In the genomic region with DNA sequence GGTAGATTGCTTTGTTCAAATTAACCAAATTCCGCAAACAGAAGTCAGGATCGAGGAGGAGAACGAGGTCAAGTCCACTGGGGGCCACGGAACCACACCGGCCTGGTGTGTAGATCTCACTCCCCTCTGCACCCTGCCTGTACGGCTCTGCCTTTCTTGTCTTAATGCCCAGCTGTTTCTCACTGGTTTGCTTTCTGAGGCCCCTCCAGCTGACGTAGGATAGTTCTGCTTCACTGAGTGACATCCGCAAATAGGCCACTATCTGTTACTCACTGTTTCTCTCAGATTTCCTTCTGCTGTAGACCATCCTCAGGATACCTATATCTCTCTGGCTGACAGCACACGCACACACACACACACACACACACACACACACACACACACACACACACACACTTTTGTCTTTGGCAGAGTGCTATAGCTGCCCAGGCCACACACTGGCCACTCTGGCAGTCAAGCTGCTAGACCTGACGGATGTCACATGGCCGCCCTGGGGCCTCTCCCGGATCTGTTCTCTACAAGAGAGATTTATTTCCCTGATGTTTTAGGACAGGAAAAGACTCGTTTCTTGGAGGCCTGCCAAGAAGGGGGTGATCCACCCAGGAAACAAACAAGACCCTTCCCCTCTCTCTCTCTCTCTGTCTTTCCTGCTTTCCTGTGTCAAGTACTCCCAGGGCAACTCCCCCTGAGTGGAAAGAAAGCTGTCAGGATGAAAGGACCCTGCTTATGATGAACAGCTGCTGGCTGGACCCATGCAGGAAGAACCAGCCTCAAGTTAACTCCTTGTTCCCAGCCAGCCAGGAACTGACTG, we compare ENCODE assay signal across 8 mouse cellular contexts.
A peak's percentile ranks its signal among the peaks of the same experiment; 100 is the strongest.
DNase-seq lines count a peak whose midpoint lies in the region; ATAC-seq and TF ChIP-seq lines count a peak whose summit lies in the region.

No protein-coding gene starts in this region.

- no peak for ATAC-seq in forebrain, embryonic 16.5 days
- ATAC-seq in heart, embryonic 12.5 days (ENCODE audit: insufficient number of reproducible peaks, low FRiP score), result peak; percentile 77
- ATAC-seq in kidney, embryonic 14.5 days (ENCODE audit: low FRiP score, low TSS enrichment), result peak; percentile 98
- peak; percentile 93 for ATAC-seq in lung, postnatal 0 days
- ATAC-seq in CD4-positive, CD25-positive, alpha-beta regulatory T cell, adult 4 months, result no peak

- H3K27ac ChIP-seq in forebrain, embryonic 10.5 days, result peak overlapping the region; percentile 70
- no peak overlapping the region for H3K27ac ChIP-seq in forebrain, embryonic 16.5 days (ENCODE audit: low read length)
- peak overlapping the region; percentile 84 for H3K27ac ChIP-seq in heart, embryonic 12.5 days (ENCODE audit: poor library complexity, severe bottlenecking)
- H3K27ac ChIP-seq in kidney, embryonic 14.5 days (ENCODE audit: low read depth, low read length), result peak overlapping the region; percentile 80
- H3K27ac ChIP-seq in lung, postnatal 0 days (ENCODE audit: low read length), result no peak overlapping the region

- H3K27me3 ChIP-seq in forebrain, embryonic 10.5 days (ENCODE audit: poor library complexity, severe bottlenecking), result no peaks in the 10 kb centered on the region
- H3K27me3 ChIP-seq in forebrain, embryonic 16.5 days (replicated peaks; ENCODE audit: control insufficient read depth, insufficient read depth, low read length), result no peaks in the 10 kb centered on the region
- no peaks in the 10 kb centered on the region for H3K27me3 ChIP-seq in heart, embryonic 12.5 days (replicated peaks)
- no peaks in the 10 kb centered on the region for H3K27me3 ChIP-seq in kidney, embryonic 14.5 days (ENCODE audit: control insufficient read depth, insufficient read depth, low read length)
- H3K27me3 ChIP-seq in lung, postnatal 0 days (replicated peaks; ENCODE audit: insufficient read depth, low read length), result no peaks in the 10 kb centered on the region

- TF ChIP-seq EP300 in lung, postnatal 0 days (IDR thresholded peaks at IDR 0.05), result peak; percentile 79

- H3K9ac ChIP-seq in forebrain, embryonic 16.5 days (replicated peaks; ENCODE audit: low read depth, low read length), result no peak overlapping the region
- 0 out of 2 replicates have a peak overlapping the region, but pooled peaks have one; percentile 6 for H3K9ac ChIP-seq in heart, embryonic 12.5 days
- H3K9ac ChIP-seq in kidney, embryonic 14.5 days (ENCODE audit: low read depth, low read length), result no peak overlapping the region
- H3K9ac ChIP-seq in lung, postnatal 0 days (replicated peaks; ENCODE audit: low read depth), result no peak overlapping the region

- peaks cover 16% of the 10 kb centered on the region for H3K4me1 ChIP-seq in forebrain, embryonic 10.5 days
- no peaks in the 10 kb centered on the region for H3K4me1 ChIP-seq in forebrain, embryonic 16.5 days (replicated peaks; ENCODE audit: control insufficient read depth, insufficient read depth, low read length)
- H3K4me1 ChIP-seq in heart, embryonic 12.5 days (replicated peaks), result peaks cover 34% of the 10 kb centered on the region
- peaks cover 17% of the 10 kb centered on the region for H3K4me1 ChIP-seq in kidney, embryonic 14.5 days (ENCODE audit: control insufficient read depth, insufficient read depth, low read length)
- H3K4me1 ChIP-seq in lung, postnatal 0 days (ENCODE audit: insufficient read depth, low read depth, low read length), result no peaks in the 10 kb centered on the region

- DNase-seq in forebrain, embryonic 10.5 days (ENCODE audit: extremely low spot score, low spot score), result no peak
- DNase-seq in lung, postnatal 0 days (ENCODE audit: low spot score), result peak; percentile 61
- no peak for DNase-seq in layer of hippocampus, postnatal 36 days
- no peak for DNase-seq in cerebellum, adult 11 months

- H3K36me3 ChIP-seq in forebrain, embryonic 10.5 days (replicated peaks), result peaks cover 6% of the 10 kb centered on the region; the same call in 1 of the 2 replicates
- no peaks in the 10 kb centered on the region for H3K36me3 ChIP-seq in forebrain, embryonic 16.5 days (ENCODE audit: control insufficient read depth, insufficient read depth)
- H3K36me3 ChIP-seq in heart, embryonic 12.5 days, result no peaks in the 10 kb centered on the region
- no peaks in the 10 kb centered on the region for H3K36me3 ChIP-seq in kidney, embryonic 14.5 days (ENCODE audit: control insufficient read depth, insufficient read depth, low read length)
- no peaks in the 10 kb centered on the region for H3K36me3 ChIP-seq in lung, postnatal 0 days (ENCODE audit: insufficient read depth, low read length)

- H3K4me3 ChIP-seq in forebrain, embryonic 10.5 days, result no peak overlapping the region
- no peak overlapping the region for H3K4me3 ChIP-seq in forebrain, embryonic 16.5 days (replicated peaks; ENCODE audit: low read length)
- no peak overlapping the region for H3K4me3 ChIP-seq in heart, embryonic 12.5 days
- H3K4me3 ChIP-seq in kidney, embryonic 14.5 days (ENCODE audit: low read length), result no peak overlapping the region
- no peak overlapping the region for H3K4me3 ChIP-seq in lung, postnatal 0 days (ENCODE audit: low read depth, low read length)

- peaks cover 14% of the 10 kb centered on the region for H3K9me3 ChIP-seq in forebrain, embryonic 10.5 days
- no peaks in the 10 kb centered on the region for H3K9me3 ChIP-seq in forebrain, embryonic 16.5 days (ENCODE audit: control insufficient read depth, low read length)
- H3K9me3 ChIP-seq in heart, embryonic 12.5 days (replicated peaks), result 0 out of 2 replicates have a peak, but pooled peaks cover 5% of the 10 kb centered on the region
- no peaks in the 10 kb centered on the region for H3K9me3 ChIP-seq in kidney, embryonic 14.5 days (ENCODE audit: control insufficient read depth, low read length)
- H3K9me3 ChIP-seq in lung, postnatal 0 days (ENCODE audit: low read length), result no peaks in the 10 kb centered on the region

- no peak overlapping the region for H3K4me2 ChIP-seq in forebrain, embryonic 16.5 days (ENCODE audit: low read length)
- H3K4me2 ChIP-seq in heart, embryonic 12.5 days, result peak overlapping the region; percentile 26; the same call in 1 of the 2 replicates
- H3K4me2 ChIP-seq in kidney, embryonic 14.5 days (replicated peaks; ENCODE audit: low read depth, low read length), result no peak overlapping the region; the same call in 1 of the 2 replicates
- no peak overlapping the region for H3K4me2 ChIP-seq in lung, postnatal 0 days (replicated peaks; ENCODE audit: low read depth, low read length)

- WGBS in forebrain, embryonic 10.5 days, result 81% methylated on average over 13 of the region's 13 CpGs
- 63% methylated on average over 13 of the region's 13 CpGs for WGBS in forebrain, embryonic 16.5 days
- WGBS in heart, embryonic 12.5 days, result 33% methylated on average over 13 of the region's 13 CpGs
- WGBS in kidney, embryonic 14.5 days, result 14% methylated on average over 13 of the region's 13 CpGs
- 31% methylated on average over 13 of the region's 13 CpGs for WGBS in lung, postnatal 0 days

- no peak for TF ChIP-seq CTCF in lung, postnatal 0 days (IDR thresholded peaks at IDR 0.05)

Comparison
In these comparisons a context has a peak if more than half of its experiments do, and no peak if none do; other contexts are left out.
1. H3K27ac ChIP-seq: peak in forebrain, embryonic 10.5 days (single experiment), heart, embryonic 12.5 days (single experiment) and kidney, embryonic 14.5 days (single experiment); none in forebrain, embryonic 16.5 days (single experiment) and lung, postnatal 0 days (single experiment).
2. ATAC-seq: peak in heart, embryonic 12.5 days (single experiment), kidney, embryonic 14.5 days (single experiment) and lung, postnatal 0 days (single experiment); none in forebrain, embryonic 16.5 days (single experiment) and CD4-positive, CD25-positive, alpha-beta regulatory T cell, adult 4 months (single experiment).